Mouse (Mus musculus) MEL (cell line): ENCODE measurements around the gene Slc5a11.

Experiments used
- CHD1 ChIP-seq: IDR thresholded peaks from 2 replicates; pipeline ENCODE4 v1.6.1; 2012; ENCODE audit warnings: low read depth, mild to moderate bottlenecking, inconsistent platforms, low read length, improper control_type of control experiment
- CTCF ChIP-seq, 3 experiments: IDR thresholded peaks in 2 of 3; conservative IDR thresholded peaks in 1 of 3; 2 replicates each; pipeline ENCODE4 v1.5.1; 2011 to 2012; ENCODE audit warnings: low read length in 3 of 3, low read depth in 2 of 3, mild to moderate bottlenecking in 2 of 3, improper control_type of control experiment in 1 of 3, inconsistent platforms in 1 of 3, mixed read lengths in 1 of 3, moderate library complexity in 1 of 3; ENCODE audit not compliant: control insufficient read depth in 1 of 3, insufficient read depth in 1 of 3, poor library complexity in 1 of 3, severe bottlenecking in 1 of 3
- ELF1 ChIP-seq: IDR thresholded peaks from 2 replicates; pipeline ENCODE4 v1.6.1; 2014; ENCODE audit warnings: low read depth, mild to moderate bottlenecking, inconsistent platforms, low read length, improper control_type of control experiment, moderate library complexity
- GATA1 ChIP-seq: IDR thresholded peaks from 2 replicates; pipeline ENCODE4 v1.6.1; 2011; ENCODE audit warnings: low read depth, low read length, improper control_type of control experiment
- JUND ChIP-seq: IDR thresholded peaks from 2 replicates; pipeline ENCODE4 v1.6.1; 2011; ENCODE audit warnings: low read depth, mild to moderate bottlenecking, improper control_type of control experiment, low read length
- KAT2A ChIP-seq: conservative IDR thresholded peaks from 2 replicates; pipeline ENCODE4 v1.6.1; 2012; ENCODE audit warnings: low read depth, low read length, improper control_type of control experiment, inconsistent platforms
- MAX ChIP-seq: IDR thresholded peaks from 2 replicates; pipeline ENCODE4 v1.6.1; 2011; ENCODE audit warnings: low read length, improper control_type of control experiment
- MXI1 ChIP-seq: IDR thresholded peaks from 2 replicates; pipeline ENCODE4 v1.6.1; 2011; ENCODE audit warnings: mild to moderate bottlenecking, low read depth, low read length, improper control_type of control experiment
- MYB ChIP-seq: IDR thresholded peaks from 2 replicates; pipeline ENCODE4 v1.6.1; 2011; ENCODE audit warnings: mild to moderate bottlenecking, low read depth, low read length, improper control_type of control experiment
- POLR2A ChIP-seq, 2 experiments: IDR thresholded peaks; 2 replicates each; pipeline ENCODE4 v1.6.1; 2011 to 2012; ENCODE audit warnings: low read length in 2 of 2, mild to moderate bottlenecking in 2 of 2, control low read depth in 1 of 2, improper control_type of control experiment in 1 of 2, low read depth in 1 of 2, moderate library complexity in 1 of 2; ENCODE audit not compliant: control insufficient read depth in 1 of 2, insufficient read depth in 1 of 2, poor library complexity in 1 of 2
- POLR2AphosphoS2 ChIP-seq: IDR thresholded peaks from 2 replicates; pipeline ENCODE4 v1.6.1; 2011; ENCODE audit warnings: low read length, improper control_type of control experiment
- UBTF ChIP-seq: IDR thresholded peaks from 2 replicates; pipeline ENCODE4 v1.6.1; 2012; ENCODE audit warnings: low read depth, mild to moderate bottlenecking, inconsistent platforms, low read length, improper control_type of control experiment, moderate library complexity, borderline replicate concordance; ENCODE audit not compliant: insufficient read depth

DNA sequence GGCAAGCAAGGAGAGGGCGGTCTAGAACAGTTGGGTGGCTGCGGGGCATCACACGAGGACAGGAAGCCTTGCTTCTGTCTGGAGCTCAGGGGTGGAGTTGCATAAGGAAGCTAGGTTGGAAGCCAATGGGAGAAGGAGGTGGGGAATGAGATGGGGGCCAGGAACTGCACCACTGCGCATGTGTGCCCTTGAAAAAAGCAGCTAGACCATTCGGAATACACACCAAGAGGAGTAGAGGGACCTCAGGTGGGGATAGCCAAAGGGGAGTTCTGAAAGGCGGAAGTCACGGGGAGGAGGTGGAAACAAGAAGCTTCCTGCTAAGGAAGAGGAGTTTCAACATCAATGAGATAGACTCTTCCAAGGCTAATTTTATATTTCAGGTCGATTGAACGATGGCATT, 13.9 kb upstream of the Slc5a11 start:
- TF ChIP-seq KAT2A (no peak), CTCF (IDR thresholded peaks at IDR 0.05 in 2 of 3, conservative IDR thresholded peaks at IDR 0.05 in 1 of 3; ENCODE audit: control insufficient read depth in 1 of 3, insufficient read depth in 1 of 3, low read depth in 2 of 3, low read length in 3 of 3, poor library complexity in 1 of 3, severe bottlenecking in 1 of 3) (no peak), JUND (no peak), MXI1 (no peak), ELF1 (no peak), GATA1 (no peak), MYB (no peak), MAX (no peak), POLR2A (IDR thresholded peaks at IDR 0.05; ENCODE audit: control insufficient read depth in 1 of 2, insufficient read depth in 1 of 2, low read depth in 1 of 2, low read length in 2 of 2, poor library complexity in 1 of 2) (no peak), CHD1 (no peak), UBTF (no peak), POLR2AphosphoS2 (no peak)
